Mouse (Mus musculus) frontal cortex, postnatal 36 days (tissue): Measurements from ENCODE around the gene Mfap1b.
A peak's percentile ranks its signal among the peaks of the same experiment; 100 is the strongest.
"Not testable (repeated sequence)": the region's sequence is repeated elsewhere in the genome, so short reads cannot be mapped to it uniquely, and the experiment has no call there.

Experiments
- DNase-seq, 2 experiments: peaks; one replicate each; pipeline ENCODE4 v3.0.0; 2022; ENCODE audit warnings: low spot score in 2 of 2

Gene Mfap1b

GRCm38 (mm10) chr2:121472783-121473182 lies 1.1 kb downstream of the Mfap1b start:
- DNase-seq = not testable (repeated sequence)

- DNase-seq = not testable (repeated sequence)
These were observed 4.9 kb downstream of the Mfap1b start for GRCm38 (mm10) chr2:121468982-121469381.

- no peak for DNase-seq
These were observed 13.8 kb downstream of the Mfap1b start for GRCm38 (mm10) chr2:121460071-121460470.

GRCm38 (mm10) chr2:121456692-121457642 lies 16.9 kb downstream of the Mfap1b start, which contains the start of gene Serinc4:
Gene Serinc4, minus strand, starts transcription at chr2:121456781.
- DNase-seq = peak; percentile 81 to 85

- DNase-seq = no peak
These were observed 18.3 kb downstream of the Mfap1b start for GRCm38 (mm10) chr2:121455534-121455933.

DNA sequence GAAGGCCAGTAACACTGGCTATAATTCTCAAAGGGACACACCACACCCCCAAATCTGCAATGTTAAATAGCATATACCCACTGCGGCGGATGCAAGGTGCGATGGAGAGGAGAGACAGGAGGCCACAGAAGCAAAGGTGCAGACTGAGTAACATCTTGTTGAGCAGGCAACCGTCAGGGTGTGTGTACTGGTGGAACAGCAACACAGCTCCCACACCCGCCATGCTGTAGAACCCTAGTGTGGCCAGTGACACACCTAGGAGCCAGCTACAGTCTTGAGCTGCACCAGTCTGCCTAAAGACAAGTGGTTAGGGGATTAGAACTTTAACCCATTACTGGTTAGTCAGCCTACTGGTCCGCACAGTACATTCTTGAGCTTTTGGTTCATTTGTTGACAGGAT lies 19.9 kb downstream of the Mfap1b start:
- no peak for DNase-seq

DNA sequence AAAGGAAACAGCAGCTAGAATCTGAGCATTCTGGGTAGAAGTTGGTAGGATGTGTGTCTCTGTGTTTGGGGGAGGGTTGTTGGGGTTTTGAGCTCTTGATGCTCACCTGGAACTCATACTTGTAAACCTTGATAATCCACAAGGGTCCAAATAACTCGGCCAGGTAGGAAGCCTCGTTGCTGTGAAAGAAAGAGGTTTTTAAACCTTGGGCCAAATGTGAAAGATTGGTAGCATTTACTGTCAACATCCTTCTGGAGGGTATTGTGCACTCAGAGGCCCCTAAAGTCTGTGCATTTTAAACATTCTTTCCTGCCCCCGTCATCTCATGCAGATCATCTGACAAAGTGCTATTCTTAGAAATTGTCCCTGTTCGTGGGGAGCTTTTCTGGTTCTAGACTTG lies 20.9 kb downstream of the Mfap1b start, which contains the start of gene Hypk:
Hypk (plus strand) TSS at position 301 of the 400 bp plus-strand sequence.
- no peak for DNase-seq

- no peak for DNase-seq
These were observed 21.5 kb downstream of the Mfap1b start for GRCm38 (mm10) chr2:121452361-121452760.

- DNase-seq = no peak
These were observed 23.8 kb downstream of the Mfap1b start for GRCm38 (mm10) chr2:121450093-121450492.

DNA sequence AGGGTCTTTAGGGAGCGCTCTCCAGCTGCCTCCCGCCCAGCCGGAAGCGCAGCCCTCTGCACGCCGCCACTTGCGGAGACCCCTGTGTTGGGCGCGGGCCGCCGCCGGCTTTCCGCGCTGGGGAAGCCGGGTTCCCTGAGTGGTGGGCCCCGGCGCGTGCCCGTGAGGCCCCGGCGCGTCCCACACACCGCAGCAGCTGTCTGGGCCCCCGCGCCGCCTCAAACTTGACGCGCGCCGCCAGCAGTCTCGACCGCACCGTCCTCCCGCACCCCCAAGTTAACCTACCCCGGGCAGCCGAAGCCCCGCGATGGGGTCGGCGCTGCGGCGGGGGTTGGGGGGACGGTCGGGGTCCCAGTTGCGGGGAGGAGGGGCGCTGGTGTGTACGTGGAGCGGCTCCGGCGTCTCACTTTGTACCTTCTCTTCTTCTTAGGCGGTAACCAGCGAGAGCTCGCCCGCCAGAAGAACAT lies 24.3 kb downstream of the Mfap1b start:
- DNase-seq = no peak

DNA sequence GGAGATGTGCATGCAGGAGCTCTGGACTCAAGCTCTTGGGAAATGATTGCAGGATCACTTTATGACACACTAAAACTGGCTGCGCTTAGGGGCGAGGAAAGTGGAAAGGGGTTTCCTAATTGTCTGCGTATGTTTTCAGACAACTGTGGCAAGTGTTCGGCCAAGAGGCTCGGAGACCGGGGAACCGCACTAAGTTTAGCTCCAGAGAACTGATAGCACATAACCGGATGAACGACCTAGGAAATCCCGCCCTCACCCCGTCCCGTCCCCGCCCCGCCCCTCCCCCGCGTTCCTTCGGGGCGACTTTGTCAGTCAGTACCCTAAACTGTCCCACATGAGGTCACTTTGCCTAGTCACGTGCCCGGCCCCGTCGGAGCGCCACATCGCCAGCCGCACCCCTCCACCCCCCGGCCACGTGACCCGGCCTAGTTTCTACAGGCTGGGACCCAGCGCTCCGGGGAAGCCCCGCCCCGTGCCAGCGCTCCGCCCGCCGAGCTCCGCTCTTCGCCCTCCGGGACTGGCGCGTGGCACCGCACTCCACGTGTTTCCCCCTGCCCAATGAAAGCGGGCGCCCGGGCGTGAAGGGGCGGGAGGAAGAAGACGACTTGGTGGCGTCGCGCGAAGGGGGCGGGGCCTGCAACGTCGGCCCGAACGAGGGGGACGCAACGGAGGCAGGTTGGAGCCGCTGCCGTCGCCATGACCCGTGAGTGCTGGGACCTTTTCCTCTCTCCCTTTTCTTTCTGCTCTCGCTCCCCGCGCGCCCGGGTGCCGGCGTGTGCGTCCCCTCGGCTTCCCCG lies 24.9 kb downstream of the Mfap1b start, which contains the start of gene Serf2:
Serf2 (plus strand) TSS at position 457 of the 797 bp plus-strand sequence.
- peak; percentile 98 for DNase-seq

DNA sequence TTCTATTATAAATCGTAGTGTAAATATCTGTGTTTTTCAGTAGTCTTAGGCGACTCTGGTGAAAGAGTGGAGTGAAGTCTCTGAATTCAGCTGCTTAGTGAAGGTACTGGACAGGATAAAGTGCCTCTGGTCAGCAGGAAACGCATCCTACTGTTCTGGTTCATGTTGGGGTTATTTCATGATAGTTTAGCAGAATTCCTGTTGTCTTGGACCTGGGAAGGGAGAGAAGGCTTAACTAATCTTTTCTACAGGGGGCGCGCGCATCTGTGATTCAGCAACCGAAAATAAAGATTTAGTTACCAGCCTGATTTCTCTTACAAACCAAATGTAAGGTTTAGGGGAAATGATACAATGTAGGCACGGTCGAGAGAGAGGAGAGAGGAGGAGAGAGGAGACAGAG lies 25.7 kb downstream of the Mfap1b start:
- peak in 1 of 2 experiments; percentile 57 for DNase-seq

GRCm38 (mm10) chr2:121447006-121447405 lies 26.9 kb downstream of the Mfap1b start:
- DNase-seq = no peak

GRCm38 (mm10) chr2:121446506-121446905 lies 27.4 kb downstream of the Mfap1b start:
- no peak for DNase-seq

DNA sequence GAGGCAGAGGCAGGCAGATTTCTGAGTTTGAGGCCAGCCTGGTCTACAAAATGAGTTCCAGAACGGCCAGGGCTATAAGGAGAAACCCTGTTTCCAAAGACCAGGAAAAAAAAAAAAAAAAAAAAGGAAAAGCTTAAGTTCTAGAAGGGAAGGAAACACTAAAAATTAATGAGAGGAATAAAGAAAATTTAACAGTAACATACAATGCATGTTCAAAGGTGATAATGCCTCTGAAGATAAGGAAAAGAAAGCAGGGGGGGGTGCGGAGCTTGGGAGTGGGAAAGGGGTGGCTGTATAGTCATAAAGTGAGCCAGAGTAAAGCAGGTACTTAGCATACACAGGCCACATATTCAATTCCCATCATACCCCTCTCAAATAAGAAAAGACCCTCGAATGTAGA lies 28.8 kb downstream of the Mfap1b start:
- DNase-seq = no peak

DNA sequence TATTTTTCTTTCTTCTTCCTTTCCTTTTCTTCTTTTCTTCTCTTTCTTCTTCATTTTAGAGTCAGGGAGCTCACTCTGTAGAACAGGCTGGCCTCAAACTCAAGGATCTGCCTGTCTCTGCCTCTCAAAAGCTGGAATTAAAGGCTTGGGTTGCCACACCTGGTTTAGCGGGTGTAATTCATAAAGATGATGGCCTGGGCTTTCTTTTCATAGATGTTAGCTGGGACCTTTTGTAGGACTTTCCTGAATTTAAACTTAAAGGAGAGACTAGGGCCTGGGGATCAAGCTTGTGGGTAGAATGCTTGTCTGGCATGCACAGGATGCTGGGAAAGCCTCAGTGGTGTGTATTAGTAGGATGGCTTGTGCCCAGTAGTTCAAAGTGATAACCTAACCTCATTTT lies 29.7 kb downstream of the Mfap1b start, which contains the start of gene Ell3:
Ell3 (minus strand) TSS at position 101 of the 400 bp plus-strand sequence.
- no peak for DNase-seq

DNA sequence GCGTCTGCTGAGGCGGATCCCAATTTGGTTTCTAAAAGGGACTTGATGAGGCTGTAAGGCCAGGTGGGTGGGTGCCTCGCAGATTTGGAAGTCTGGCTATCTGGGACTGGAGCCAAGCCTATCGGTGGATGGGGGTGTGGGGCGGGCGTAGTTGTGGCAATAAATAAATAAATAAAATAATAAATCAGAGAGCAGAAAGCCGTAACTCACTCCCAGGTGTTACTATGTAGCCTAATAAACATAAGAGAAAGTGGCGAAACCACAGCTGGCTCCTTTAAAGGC lies 30.9 kb downstream of the Mfap1b start:
- no peak for DNase-seq

DNA sequence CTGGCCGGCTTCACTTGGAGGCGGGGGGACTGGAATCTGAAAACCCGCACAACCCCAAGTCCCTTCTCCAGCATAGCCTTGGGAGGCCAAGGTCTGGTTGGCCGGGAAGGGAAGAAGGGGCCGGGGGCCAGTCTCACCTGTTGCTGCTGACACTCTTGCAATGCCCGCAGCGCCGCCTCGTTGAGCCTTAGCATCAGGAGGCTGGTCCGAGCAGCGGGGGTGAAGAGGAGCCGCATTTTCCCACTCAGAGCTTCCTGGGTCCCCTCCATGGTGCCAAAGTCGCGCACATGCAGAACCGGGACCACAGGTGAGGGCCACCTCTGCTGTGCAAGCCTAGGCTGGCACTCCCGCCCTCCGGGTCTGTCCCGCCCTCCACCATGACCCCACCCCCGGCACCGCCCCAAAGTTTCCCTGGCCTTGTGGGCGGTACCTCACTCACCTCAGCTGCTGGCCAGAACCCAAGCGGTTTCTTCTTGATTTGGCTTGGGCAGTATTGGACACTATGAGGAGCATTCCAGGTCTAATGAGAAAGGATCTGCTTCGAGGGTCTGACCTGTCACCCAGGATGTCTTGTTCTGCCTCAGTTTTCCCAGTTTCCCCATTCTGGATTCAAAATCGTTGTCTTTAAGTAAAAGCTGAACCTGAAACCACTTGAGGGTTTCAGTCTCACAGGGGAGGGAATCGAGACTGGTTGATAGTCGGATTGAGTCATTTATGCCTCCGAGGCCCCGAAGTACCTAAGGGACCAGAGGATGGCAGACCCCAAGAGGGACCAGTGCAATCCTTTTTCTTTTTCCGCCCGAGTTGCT lies 31.4 kb downstream of the Mfap1b start:
- no peak for DNase-seq

DNA sequence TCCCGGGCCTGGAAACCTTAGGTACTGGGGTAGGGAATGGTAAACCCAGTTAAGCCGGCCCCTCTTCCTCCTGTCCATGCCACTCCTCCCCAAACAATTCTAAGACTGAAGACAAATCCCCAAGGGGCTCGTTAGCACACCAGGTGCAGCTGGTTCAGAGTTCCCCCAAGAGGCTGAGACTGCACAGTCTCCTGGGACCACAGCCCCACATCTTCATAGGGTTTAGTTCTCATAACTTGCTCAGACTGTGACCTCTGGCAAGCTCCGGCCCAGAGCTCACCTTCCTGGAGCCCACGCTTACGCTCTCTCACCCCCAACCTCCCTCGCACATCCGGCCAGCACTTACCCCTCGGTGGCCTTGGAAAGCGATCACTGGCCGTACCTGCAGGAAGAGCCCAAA lies 32.1 kb downstream of the Mfap1b start:
- DNase-seq = no peak

- DNase-seq = no peak
These were observed 32.8 kb downstream of the Mfap1b start for GRCm38 (mm10) chr2:121440834-121441605.

DNA sequence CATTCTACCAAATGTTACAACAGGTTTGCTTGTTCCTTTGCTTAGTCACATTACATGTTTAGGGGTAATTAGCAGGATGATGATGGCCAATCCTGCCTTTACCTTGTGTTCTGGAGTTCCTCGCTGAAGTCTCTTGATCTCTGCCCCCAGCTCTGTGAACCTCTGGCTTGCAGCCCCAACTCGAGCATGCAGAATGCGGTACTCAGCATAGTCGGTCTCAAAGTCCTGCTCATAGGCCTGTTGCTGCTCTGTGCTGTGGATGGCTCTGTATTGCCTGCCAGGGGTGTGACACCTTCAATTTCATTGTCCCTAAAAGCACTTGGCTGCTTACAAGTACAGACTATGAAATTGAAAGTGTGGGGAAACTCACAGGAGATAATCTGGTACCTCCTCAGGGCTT lies 34.1 kb downstream of the Mfap1b start:
- no peak for DNase-seq
